Mouse (Mus musculus) spleen, postnatal 36 days (tissue): ENCODE results near the gene Slc38a9.
"Not testable (repeated sequence)": the region's sequence is repeated elsewhere in the genome, so short reads cannot be mapped to it uniquely, and the experiment has no call there.

Experiments used
- DNase-seq, 2 experiments: peaks; one replicate each; pipeline ENCODE4 v3.0.0; 2022; ENCODE audit warnings: low spot score in 2 of 2, mixed read lengths in 1 of 2

Slc38a9 gene

DNA sequence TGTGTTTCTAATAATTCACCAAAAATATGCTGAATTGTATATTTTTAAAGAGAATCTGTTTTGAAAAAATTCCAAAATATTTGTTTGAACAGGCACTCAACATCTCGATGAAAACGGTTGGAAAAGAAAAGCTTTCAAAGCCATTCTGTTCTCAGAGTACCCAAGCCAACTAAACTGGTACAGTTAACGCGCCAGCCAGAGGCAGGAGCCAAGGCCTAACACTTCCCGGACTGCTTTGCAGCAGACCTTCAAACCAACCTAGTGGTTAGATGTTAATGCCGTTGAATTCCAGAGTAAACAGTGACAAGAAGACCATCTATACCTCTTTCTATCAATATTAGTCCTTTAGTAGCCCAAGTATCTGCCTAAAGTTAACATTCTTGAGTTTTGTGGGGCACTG lies 23.4 kb downstream of the Slc38a9 start:
- DNase-seq = no peak

- no peak for DNase-seq
Observed at GRCm38 (mm10) chr13:112686155-112686554, 25.6 kb downstream of the Slc38a9 start.

DNA sequence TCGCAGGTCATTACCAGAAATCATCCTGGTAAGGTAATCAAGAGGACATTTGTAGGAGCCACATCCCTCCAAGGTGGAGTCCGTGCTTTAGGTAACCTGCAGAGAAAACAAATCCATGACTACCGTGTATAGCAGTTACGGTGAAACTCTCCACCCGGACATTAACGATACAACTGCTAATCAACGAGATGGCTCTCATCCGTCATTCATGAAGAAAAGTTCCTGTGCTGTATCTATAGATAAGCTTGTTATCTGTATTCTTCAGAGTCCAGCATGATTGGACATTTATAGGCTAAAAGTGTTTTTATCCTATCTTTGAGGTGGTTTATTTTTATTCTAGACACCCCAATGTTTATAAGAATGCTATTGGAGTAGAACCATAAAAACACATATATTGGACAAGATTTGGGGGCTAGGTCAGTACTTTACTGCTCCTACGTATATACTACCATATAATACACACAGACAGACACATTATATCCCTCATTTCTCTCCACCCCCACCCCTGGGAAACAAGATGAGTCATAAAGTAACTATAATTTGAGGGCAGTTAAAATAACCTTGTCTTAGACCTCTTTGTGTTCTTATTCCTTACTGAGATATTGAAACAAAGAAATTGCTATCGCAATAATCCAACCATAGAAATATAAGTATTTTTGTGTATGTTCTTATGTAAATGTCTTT lies 32.5 kb downstream of the Slc38a9 start:
- DNase-seq = no peak

DNA sequence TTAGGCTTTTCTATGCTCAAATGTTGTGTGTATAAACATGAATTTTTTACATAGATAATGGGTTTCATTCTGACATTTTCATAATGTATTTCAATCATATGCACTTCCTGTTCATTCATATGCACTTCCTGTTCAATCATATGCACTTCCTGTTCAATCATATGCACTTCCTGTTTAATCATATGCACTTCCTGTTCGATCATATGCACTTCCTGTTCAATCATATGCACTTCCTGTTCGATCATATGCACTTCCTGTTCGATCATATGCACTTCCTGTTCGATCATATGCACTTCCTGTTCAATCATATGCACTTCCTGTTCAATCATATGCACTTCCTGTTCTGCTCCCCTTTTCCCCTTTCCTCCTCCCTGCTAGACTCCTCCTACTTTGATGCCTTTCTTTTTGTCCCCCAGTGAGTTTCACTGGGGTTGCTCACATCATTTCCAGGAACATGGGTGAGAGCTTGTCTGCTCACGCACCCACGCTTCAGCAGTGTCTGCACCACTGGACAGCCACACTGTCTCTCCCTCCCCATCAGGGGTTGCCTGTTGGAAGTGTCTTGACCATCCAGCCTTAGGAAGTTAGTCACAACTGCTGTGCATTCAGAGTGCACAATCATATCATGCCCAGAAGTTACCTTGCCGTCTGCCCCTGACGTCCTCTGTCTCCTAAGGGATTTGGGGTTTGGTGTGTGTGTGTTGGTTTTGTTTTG lies 35.1 kb downstream of the Slc38a9 start:
- DNase-seq = no peak

GRCm38 (mm10) chr13:112701256-112701655 lies 40.7 kb downstream of the Slc38a9 start:
- no peak for DNase-seq

- DNase-seq = no peak
Observed at GRCm38 (mm10) chr13:112706351-112706750, 45.8 kb downstream of the Slc38a9 start.

DNA sequence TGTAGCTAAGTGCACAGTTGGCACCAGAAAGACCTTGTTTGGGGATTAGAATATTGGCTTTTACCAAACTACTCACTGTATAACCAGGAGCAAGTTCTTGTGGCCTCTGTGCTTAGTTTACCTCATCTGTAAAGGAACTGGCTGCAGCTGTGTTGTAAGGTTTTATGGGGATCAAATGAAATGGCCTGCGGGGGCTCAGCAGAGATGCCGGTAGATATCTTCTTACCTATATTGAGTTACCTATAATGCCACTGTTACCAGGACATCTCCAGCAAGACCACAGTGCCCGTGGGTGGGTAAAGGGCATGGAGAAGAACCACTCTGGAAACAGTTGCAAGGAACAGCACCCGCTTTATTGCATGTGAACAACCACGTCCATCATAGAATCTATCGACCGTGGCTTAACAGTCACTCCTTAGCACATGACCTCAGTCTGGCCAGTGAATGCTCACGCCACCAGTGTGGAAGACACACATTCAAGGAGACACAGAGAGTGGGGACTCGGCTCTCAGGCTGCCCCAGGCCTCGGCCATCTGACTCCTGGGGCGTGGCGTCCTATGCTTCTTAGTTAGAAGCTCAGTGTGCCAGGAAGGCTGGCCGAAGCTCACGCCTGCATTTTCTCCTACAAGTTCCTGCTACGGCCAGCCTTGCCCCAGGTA lies 59.7 kb downstream of the Slc38a9 start:
- no peak for DNase-seq

DNA sequence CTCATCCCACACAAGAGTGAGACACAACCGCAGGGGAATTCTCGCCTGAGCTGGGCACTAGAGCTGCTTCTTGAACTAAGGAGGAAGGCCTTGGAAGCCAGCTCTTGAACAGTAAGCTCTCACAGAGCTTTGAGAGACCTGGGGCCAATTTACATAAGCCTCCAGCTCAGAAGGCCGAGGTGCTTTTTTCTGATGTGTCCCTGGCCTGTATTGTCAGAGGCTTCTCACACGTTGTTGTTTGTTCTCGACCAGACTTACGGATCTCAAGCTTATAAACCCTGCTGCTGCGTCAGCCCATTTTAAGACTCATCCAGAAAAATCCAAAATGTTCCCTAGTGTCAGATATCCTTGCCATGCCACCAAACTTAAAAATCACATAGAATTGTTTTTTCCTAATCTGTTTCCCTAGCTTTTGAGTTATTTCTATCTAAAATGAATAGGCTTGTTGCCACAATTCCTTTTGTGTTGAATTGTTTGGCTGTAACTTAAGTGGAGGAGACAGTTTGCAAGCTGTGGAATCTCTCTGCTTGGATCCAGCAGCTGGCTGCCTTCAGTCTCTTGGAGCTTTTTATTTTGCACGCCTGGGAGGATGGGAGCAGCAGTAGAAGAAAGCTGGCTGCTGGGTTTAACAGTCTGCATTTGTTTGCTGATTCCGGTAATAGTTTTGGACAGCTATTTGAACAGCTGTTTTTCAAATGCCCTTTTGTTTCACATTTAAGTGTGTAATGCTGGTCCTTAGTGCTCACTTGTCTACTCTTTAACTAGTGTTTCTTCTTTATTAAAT lies 61.6 kb downstream of the Slc38a9 start:
- no peak for DNase-seq

- not testable (repeated sequence) for DNase-seq
Observed at GRCm38 (mm10) chr13:112724260-112724659, 63.7 kb downstream of the Slc38a9 start.

DNA sequence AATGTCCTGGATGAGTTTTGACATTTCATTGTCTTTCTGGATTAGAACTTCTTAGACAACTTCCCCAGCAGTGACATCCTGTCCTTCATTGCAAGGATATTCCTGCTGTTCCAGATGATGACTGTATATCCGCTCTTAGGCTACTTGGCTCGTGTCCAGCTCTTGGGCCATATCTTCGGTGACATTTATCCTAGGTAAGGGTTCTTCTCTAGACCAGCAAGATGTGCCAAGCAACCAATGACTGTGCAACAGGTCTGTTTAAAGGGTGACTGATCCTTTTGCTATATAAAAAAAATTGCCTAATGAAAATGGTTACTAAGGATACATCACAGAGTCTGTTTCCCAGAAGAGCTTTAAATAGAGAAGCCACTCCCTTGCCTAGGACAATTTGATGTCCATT lies 65.5 kb downstream of the Slc38a9 start:
- no peak for DNase-seq

- no peak for DNase-seq
Observed at GRCm38 (mm10) chr13:112733311-112733710, 72.8 kb downstream of the Slc38a9 start.

DNA sequence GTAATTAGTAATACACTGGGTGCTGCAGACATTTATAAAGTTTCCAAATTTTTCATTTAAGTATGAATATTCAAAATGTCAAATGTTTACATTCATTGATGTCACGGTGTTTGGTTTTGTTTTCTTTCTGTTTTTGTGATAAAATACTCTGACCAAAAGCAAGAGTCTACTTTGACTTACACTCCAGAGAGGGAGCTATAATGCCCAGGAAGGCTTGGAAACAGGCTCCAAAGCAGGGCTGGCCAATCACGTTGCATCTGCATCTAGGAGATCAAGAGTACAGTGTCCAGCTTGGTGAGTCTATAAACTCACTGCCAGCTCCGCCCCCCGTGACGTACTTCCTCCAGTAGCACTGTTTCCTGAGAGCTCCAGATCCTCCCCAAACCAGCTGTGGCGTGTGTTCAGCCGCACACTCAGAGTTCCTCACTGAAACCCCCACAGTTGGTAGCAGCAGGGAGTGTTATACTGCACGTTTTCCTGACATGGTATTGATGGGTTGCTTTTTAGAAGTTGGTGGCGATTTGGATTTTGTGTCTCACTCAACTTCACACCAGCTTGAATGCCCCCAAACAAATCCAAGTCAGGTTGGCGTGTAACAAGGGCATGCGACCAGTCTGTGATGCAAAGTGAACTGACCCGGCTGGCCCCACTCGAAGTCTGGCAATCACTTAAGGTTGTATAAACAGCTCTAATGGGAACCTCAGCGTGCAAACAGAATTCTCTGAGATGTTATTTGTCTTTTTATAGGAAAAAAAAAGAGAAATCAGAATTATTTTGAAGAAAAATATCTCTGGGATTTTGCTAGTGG lies 74.6 kb downstream of the Slc38a9 start:
- DNase-seq = peak in 1 of 2 experiments; percentile 24

- no peak for DNase-seq
Observed at GRCm38 (mm10) chr13:112736407-112736806, 75.9 kb downstream of the Slc38a9 start.

- DNase-seq = no peak
Observed at GRCm38 (mm10) chr13:112737110-112737509, 76.6 kb downstream of the Slc38a9 start.

GRCm38 (mm10) chr13:112738005-112738404 lies 77.5 kb downstream of the Slc38a9 start:
- DNase-seq = no peak

DNA sequence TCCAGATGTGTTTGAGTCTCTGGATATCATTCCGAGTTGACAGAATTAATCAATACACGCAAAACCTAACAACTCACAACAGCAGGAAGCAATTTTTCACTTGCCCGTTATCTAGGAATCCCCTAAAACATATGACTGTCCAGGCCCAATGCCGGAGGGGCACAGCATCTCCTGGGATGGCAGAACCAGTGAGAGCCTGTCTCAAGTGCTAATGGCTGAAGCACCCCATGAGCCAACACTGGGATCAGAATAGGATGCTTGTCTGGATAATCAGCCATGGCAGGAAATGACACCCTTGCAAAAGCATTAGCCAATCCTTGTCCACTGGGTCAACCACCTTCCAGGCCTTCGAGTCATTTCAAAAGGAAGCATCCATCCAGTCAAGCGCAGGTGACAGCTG lies 79.5 kb downstream of the Slc38a9 start:
- no peak for DNase-seq

- no peak for DNase-seq
Observed at GRCm38 (mm10) chr13:112742076-112742830, 81.7 kb downstream of the Slc38a9 start.

DNA sequence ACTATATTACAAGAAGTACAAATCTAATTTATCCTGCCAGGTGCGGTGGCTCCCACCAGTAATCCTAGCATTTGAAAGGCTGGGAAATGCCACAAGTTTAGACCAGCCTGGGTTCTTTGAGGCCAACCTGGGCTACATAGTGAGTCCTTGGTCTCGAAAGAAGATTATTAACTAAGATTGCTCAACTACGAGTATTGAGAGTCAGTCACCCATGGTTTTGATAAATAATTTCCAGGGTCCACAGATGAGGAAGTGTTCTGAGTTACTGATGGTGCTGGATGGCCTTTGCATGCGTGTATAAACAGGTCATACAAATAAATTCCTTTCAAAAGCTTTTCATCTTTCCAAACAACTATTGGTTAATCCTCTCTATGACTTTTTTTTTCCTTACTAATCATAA lies 83.1 kb downstream of the Slc38a9 start:
- DNase-seq = no peak

DNA sequence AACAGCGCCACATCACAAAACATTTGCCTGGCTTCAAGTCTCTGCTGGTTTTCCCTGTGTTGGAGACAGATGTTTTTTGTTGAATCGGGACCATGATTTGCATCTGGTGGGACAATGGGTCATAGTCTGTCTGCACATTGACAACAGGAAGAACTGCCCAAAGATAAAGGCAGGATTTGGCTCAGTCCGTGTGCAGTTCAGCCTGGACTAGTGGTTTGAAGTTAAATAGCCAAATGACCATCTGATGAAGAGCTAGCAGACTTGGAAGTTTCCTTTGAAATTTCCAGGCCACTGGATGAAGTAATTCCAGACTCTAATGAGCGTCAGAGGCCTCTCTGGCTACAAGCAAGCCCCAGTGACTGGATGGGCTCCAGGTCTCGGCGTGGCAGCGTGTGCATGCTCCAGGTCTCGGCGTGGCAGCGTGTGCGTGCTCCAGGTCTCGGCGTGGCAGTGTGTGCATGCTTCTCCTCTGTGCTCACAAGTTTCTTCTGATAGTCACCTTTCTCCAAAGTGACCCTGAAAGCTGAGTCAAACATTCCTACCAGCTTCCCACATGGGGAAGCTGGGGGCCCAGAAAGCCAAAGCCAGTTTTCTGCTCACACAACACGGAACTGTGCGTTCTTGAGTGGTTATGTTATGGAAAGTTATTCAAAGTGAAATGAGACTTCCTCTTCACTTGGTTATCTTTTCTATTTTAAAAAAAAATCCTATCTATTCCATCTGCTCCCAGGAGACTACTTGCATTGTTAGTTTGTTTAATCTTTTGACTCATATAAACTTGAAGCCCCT lies 83.7 kb downstream of the Slc38a9 start:
- no peak for DNase-seq
